Mouse (Mus musculus): Measurements from ENCODE around the gene Fis1. TPM values are rescaled to one million over a fixed set of nuclear protein-coding genes. Genes with fewer than 3 reads are reported as not detected.

Fis1 gene
- polyA plus RNA-seq, 1 experiment = 179 TPM

GRCm38 (mm10) chr5:136982338-136982930 is 29.4 kb downstream of the Fis1 start:
- peak; percentile 62 for TF ChIP-seq CTCF (IDR thresholded peaks at IDR 0.05; ENCODE audit: control insufficient read depth, insufficient read depth, low read length)
- no peak for TF ChIP-seq POLR2A (IDR thresholded peaks at IDR 0.05; ENCODE audit: borderline replicate concordance, control insufficient read depth, low read depth, low read length)
- H3K27ac ChIP-seq (ENCODE audit: control insufficient read depth, insufficient read depth, low read depth, low read length, poor library complexity) = no peak overlapping the region
- 56% methylated on average over 15 of the region's 16 CpGs for WGBS
- H3K4me1 ChIP-seq (ENCODE audit: control insufficient read depth, insufficient read depth, low read length) = no peaks in the 10 kb centered on the region; the same call in 1 of the 2 replicates
- no peak overlapping the region for H3K4me3 ChIP-seq (replicated peaks; ENCODE audit: control insufficient read depth, low read depth, low read length)

GRCm38 (mm10) chr5:136984828-136985227 is 31.8 kb downstream of the Fis1 start:
- no peaks in the 10 kb centered on the region for H3K4me1 ChIP-seq (ENCODE audit: control insufficient read depth, insufficient read depth, low read length)
- no peak overlapping the region for H3K27ac ChIP-seq (ENCODE audit: control insufficient read depth, insufficient read depth, low read depth, low read length, poor library complexity)
- WGBS = 90% methylated on average over 14 of the region's 14 CpGs
- no peak overlapping the region for H3K4me3 ChIP-seq (replicated peaks; ENCODE audit: control insufficient read depth, low read depth, low read length)
- TF ChIP-seq CTCF (IDR thresholded peaks at IDR 0.05; ENCODE audit: control insufficient read depth, insufficient read depth, low read length) (no peak), POLR2A (IDR thresholded peaks at IDR 0.05; ENCODE audit: borderline replicate concordance, control insufficient read depth, low read depth, low read length) (no peak)

- no peaks in the 10 kb centered on the region for H3K4me1 ChIP-seq (ENCODE audit: control insufficient read depth, insufficient read depth, low read length)
- peak; percentile 51; the same call in 1 of the 2 replicates for TF ChIP-seq POLR2A (IDR thresholded peaks at IDR 0.05; ENCODE audit: borderline replicate concordance, control insufficient read depth, low read depth, low read length)
- TF ChIP-seq CTCF (IDR thresholded peaks at IDR 0.05; ENCODE audit: control insufficient read depth, insufficient read depth, low read length) = no peak
- H3K4me3 ChIP-seq (replicated peaks; ENCODE audit: control insufficient read depth, low read depth, low read length) = peak within 1 kb of the TSS; percentile 85
- peak within 1 kb of the TSS; percentile 79 for H3K27ac ChIP-seq (ENCODE audit: control insufficient read depth, insufficient read depth, low read depth, low read length, poor library complexity)
- WGBS = under 1% methylated on average over 26 of the region's 26 CpGs
These were observed 33.6 kb downstream of the Fis1 start, which contains the start of gene Plod3 for GRCm38 (mm10) chr5:136986695-136987137. Gene Plod3, plus strand, starts transcription at chr5:136987019.

- Histone ChIP-seq H3K4me3 (replicated peaks; ENCODE audit: control insufficient read depth, low read depth, low read length) (peak overlapping the region; percentile 85), H3K27ac (ENCODE audit: control insufficient read depth, insufficient read depth, low read depth, low read length, poor library complexity) (peak overlapping the region; percentile 79), H3K4me1 (ENCODE audit: control insufficient read depth, insufficient read depth, low read length) (no peaks in the 10 kb centered on the region)
- WGBS = under 1% methylated on average over 67 of the region's 67 CpGs
- TF ChIP-seq POLR2A (IDR thresholded peaks at IDR 0.05; ENCODE audit: borderline replicate concordance, control insufficient read depth, low read depth, low read length) = peak; percentile 45; the same call in 1 of the 2 replicates
- no peak for TF ChIP-seq CTCF (IDR thresholded peaks at IDR 0.05; ENCODE audit: control insufficient read depth, insufficient read depth, low read length)
These were observed 34.3 kb downstream of the Fis1 start for GRCm38 (mm10) chr5:136987138-136987933.

DNA sequence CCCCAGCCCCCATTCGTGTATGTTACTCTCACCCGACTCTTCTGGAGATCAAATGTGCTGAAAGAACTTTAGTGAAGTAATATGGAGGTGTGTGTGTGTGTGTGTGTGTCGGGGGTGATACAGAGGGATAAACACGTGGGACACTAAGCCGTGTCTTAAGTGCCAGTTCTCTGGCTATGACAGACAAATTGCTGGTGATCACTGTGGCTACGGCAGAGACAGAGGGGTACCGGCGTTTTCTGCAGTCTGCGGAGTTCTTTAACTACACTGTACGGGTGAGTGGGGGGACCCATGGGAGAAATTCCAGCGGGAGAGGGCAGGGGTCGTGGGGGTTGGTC is 34.8 kb downstream of the Fis1 start, which contains the start of gene Znhit1:
Gene Znhit1, minus strand, starts transcription at position 88 of the 338 bp plus-strand sequence.
- WGBS = 3% methylated on average over 12 of the region's 12 CpGs
- no peak for TF ChIP-seq CTCF (IDR thresholded peaks at IDR 0.05; ENCODE audit: control insufficient read depth, insufficient read depth, low read length)
- no peak for TF ChIP-seq POLR2A (IDR thresholded peaks at IDR 0.05; ENCODE audit: borderline replicate concordance, control insufficient read depth, low read depth, low read length)
- Histone ChIP-seq H3K4me1 (ENCODE audit: control insufficient read depth, insufficient read depth, low read length) (no peaks in the 10 kb centered on the region), H3K4me3 (replicated peaks; ENCODE audit: control insufficient read depth, low read depth, low read length) (peak within 1 kb of the TSS; percentile 85), H3K27ac (ENCODE audit: control insufficient read depth, insufficient read depth, low read depth, low read length, poor library complexity) (peak within 1 kb of the TSS; percentile 79)

- H3K4me1 ChIP-seq (ENCODE audit: control insufficient read depth, insufficient read depth, low read length) = no peaks in the 10 kb centered on the region
- WGBS = 20% methylated on average over 7 of the region's 7 CpGs
- peak overlapping the region; percentile 20; the same call in 1 of the 2 replicates for H3K27ac ChIP-seq (ENCODE audit: control insufficient read depth, insufficient read depth, low read depth, low read length, poor library complexity)
- TF ChIP-seq POLR2A (IDR thresholded peaks at IDR 0.05; ENCODE audit: borderline replicate concordance, control insufficient read depth, low read depth, low read length) (no peak), CTCF (IDR thresholded peaks at IDR 0.05; ENCODE audit: control insufficient read depth, insufficient read depth, low read length) (no peak)
- H3K4me3 ChIP-seq (replicated peaks; ENCODE audit: control insufficient read depth, low read depth, low read length) = peak overlapping the region; percentile 85
These were observed 35.3 kb downstream of the Fis1 start for GRCm38 (mm10) chr5:136988420-136988819.

DNA sequence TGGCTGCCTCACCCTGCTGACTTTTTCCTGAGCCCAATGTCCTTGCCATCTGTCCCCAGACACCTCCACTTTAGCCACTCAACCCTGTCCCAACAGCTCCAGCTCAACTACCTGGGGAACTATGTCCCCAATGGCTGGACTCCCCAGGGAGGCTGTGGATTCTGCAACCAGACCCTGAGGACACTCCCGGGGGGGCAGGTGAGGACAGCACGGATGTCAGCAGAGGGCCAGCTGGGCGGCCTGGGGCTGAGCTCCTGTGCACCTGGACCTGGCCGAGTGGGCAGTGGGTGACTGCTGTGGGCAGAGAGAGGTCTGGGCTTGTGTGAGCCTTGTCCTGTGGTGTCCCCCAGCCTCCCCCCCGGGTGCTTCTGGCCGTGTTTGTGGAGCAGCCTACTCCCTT is 36.7 kb downstream of the Fis1 start:
- H3K27ac ChIP-seq (ENCODE audit: control insufficient read depth, insufficient read depth, low read depth, low read length, poor library complexity) = no peak overlapping the region
- TF ChIP-seq CTCF (IDR thresholded peaks at IDR 0.05; ENCODE audit: control insufficient read depth, insufficient read depth, low read length) (no peak), POLR2A (IDR thresholded peaks at IDR 0.05; ENCODE audit: borderline replicate concordance, control insufficient read depth, low read depth, low read length) (no peak)
- 84% methylated on average over 6 of the region's 6 CpGs for WGBS
- H3K4me1 ChIP-seq (ENCODE audit: control insufficient read depth, insufficient read depth, low read length) = no peaks in the 10 kb centered on the region
- no peak overlapping the region for H3K4me3 ChIP-seq (replicated peaks; ENCODE audit: control insufficient read depth, low read depth, low read length)

GRCm38 (mm10) chr5:136999449-136999848 is 46.4 kb downstream of the Fis1 start:
- 58% methylated on average over 5 of the region's 5 CpGs for WGBS
- H3K4me1 ChIP-seq (ENCODE audit: control insufficient read depth, insufficient read depth, low read length) = no peaks in the 10 kb centered on the region
- TF ChIP-seq CTCF (IDR thresholded peaks at IDR 0.05; ENCODE audit: control insufficient read depth, insufficient read depth, low read length) = no peak
- no peak for TF ChIP-seq POLR2A (IDR thresholded peaks at IDR 0.05; ENCODE audit: borderline replicate concordance, control insufficient read depth, low read depth, low read length)
- H3K27ac ChIP-seq (ENCODE audit: control insufficient read depth, insufficient read depth, low read depth, low read length, poor library complexity) = no peak overlapping the region
- H3K4me3 ChIP-seq (replicated peaks; ENCODE audit: control insufficient read depth, low read depth, low read length) = no peak overlapping the region

All from bone marrow, adult 2 months (tissue).